ENCODE assay signal across 8 mouse cellular contexts in genomic region chr2:181694581-181694980, GRCm38 (mm10). TPM values are rescaled to one million over a fixed set of nuclear protein-coding genes. Genes with fewer than 3 reads are reported as not detected.
A peak's percentile ranks its signal among the peaks of the same experiment; 100 is the strongest.
DNase-seq lines count a peak whose midpoint lies in the region; ATAC-seq and TF ChIP-seq lines count a peak whose summit lies in the region.
"Had no signal": no experiment of that assay in that cellular context is flagged by ENCODE, and none has a peak within 500 bp of the region (broad histone marks: within the 10 kb centered on the region; RNA-seq: fewer than 3 reads in every experiment).

No protein-coding gene starts in this region.

- H3K9ac ChIP-seq in kidney, postnatal 0 days (ENCODE audit: low read depth, low read length) = no peak overlapping the region
- H3K9ac ChIP-seq in embryonic facial prominence, embryonic 13.5 days = peak overlapping the region; percentile 86; the same call in 1 of the 2 replicates
- H3K9ac ChIP-seq in hindbrain, embryonic 14.5 days = no peak overlapping the region

- H3K4me3 ChIP-seq in kidney, postnatal 0 days (replicated peaks; ENCODE audit: low read depth, low read length) = no peak overlapping the region
- H3K4me3 ChIP-seq in kidney, adult 2 months (ENCODE audit: insufficient read depth, low read depth, low read length) = no peak overlapping the region
- H3K4me3 ChIP-seq in embryonic facial prominence, embryonic 13.5 days = peak overlapping the region; percentile 73
- H3K4me3 ChIP-seq in hindbrain, embryonic 14.5 days (replicated peaks; ENCODE audit: low read length) = no peak overlapping the region
- peak overlapping the region; percentile 70 for H3K4me3 ChIP-seq in myocyte

- no peaks in the 10 kb centered on the region for H3K27me3 ChIP-seq in kidney, postnatal 0 days (ENCODE audit: insufficient read depth, low read length)
- no peaks in the 10 kb centered on the region for H3K27me3 ChIP-seq in kidney, adult 2 months (replicated peaks; ENCODE audit: control insufficient read depth, insufficient read depth, low read length)
- H3K27me3 ChIP-seq in embryonic facial prominence, embryonic 13.5 days = no peaks in the 10 kb centered on the region; the same call in 1 of the 2 replicates
- no peaks in the 10 kb centered on the region for H3K27me3 ChIP-seq in hindbrain, embryonic 14.5 days (ENCODE audit: control insufficient read depth, insufficient read depth, low read length)
- H3K27me3 ChIP-seq in myocyte (ENCODE audit: control insufficient read depth, insufficient read depth, insufficient read length) = peaks cover 8% of the 10 kb centered on the region

- no peak for TF ChIP-seq CTCF in kidney, postnatal 0 days (IDR thresholded peaks at IDR 0.05; ENCODE audit: low read depth)
- TF ChIP-seq CTCF in kidney, adult 2 months (conservative IDR thresholded peaks at IDR 0.05; ENCODE audit: insufficient read depth, insufficient read length, low read depth, low read length) = no peak

- H3K4me2 ChIP-seq in kidney, postnatal 0 days (ENCODE audit: low read length) = peak overlapping the region; percentile 98; the same call in 1 of the 2 replicates
- peak overlapping the region; percentile 91 for H3K4me2 ChIP-seq in embryonic facial prominence, embryonic 13.5 days
- H3K4me2 ChIP-seq in hindbrain, embryonic 14.5 days (replicated peaks) = peak overlapping the region; percentile 87
- H3K4me2 ChIP-seq in myocyte (ENCODE audit: low read depth) = peak overlapping the region; percentile 90

- no peaks in the 10 kb centered on the region for H3K9me3 ChIP-seq in kidney, postnatal 0 days (replicated peaks; ENCODE audit: low read length)
- no peaks in the 10 kb centered on the region for H3K9me3 ChIP-seq in embryonic facial prominence, embryonic 13.5 days
- H3K9me3 ChIP-seq in hindbrain, embryonic 14.5 days (ENCODE audit: control insufficient read depth, low read length) = no peaks in the 10 kb centered on the region

- 0 out of 2 replicates have a peak, but pooled peaks cover 6% of the 10 kb centered on the region for H3K4me1 ChIP-seq in kidney, postnatal 0 days (replicated peaks; ENCODE audit: insufficient read depth, low read length)
- no peaks in the 10 kb centered on the region for H3K4me1 ChIP-seq in kidney, adult 2 months (ENCODE audit: control insufficient read depth, insufficient read depth, low read length)
- peaks cover 28% of the 10 kb centered on the region for H3K4me1 ChIP-seq in embryonic facial prominence, embryonic 13.5 days
- peaks cover 10% of the 10 kb centered on the region for H3K4me1 ChIP-seq in hindbrain, embryonic 14.5 days (replicated peaks; ENCODE audit: control insufficient read depth, insufficient read depth, low read length)

- no peak overlapping the region for H3K27ac ChIP-seq in kidney, postnatal 0 days
- no peak overlapping the region for H3K27ac ChIP-seq in kidney, adult 2 months (ENCODE audit: insufficient read depth, low read depth, low read length)
- H3K27ac ChIP-seq in embryonic facial prominence, embryonic 13.5 days = no peak overlapping the region
- no peak overlapping the region for H3K27ac ChIP-seq in hindbrain, embryonic 14.5 days

- no peak for ATAC-seq in kidney, postnatal 0 days (replicated peaks; ENCODE audit: low FRiP score, low read depth)
- no peak for ATAC-seq in embryonic facial prominence, embryonic 13.5 days (ENCODE audit: insufficient number of reproducible peaks, insufficient read depth, low FRiP score, low TSS enrichment, low read depth)
- no peak for ATAC-seq in hindbrain, embryonic 14.5 days (ENCODE audit: low FRiP score)

- H3K36me3 ChIP-seq in kidney, postnatal 0 days (ENCODE audit: insufficient read depth, low read length) = 0 out of 2 replicates have a peak, but pooled peaks cover 4% of the 10 kb centered on the region
- H3K36me3 ChIP-seq in kidney, adult 2 months (ENCODE audit: control insufficient read depth, insufficient read depth, low read length) = no peaks in the 10 kb centered on the region
- peaks cover 9% of the 10 kb centered on the region for H3K36me3 ChIP-seq in embryonic facial prominence, embryonic 13.5 days
- H3K36me3 ChIP-seq in hindbrain, embryonic 14.5 days (replicated peaks; ENCODE audit: control insufficient read depth, insufficient read depth) = 0 out of 2 replicates have a peak, but pooled peaks cover 1% of the 10 kb centered on the region
- H3K36me3 ChIP-seq in myocyte (ENCODE audit: control insufficient read depth, insufficient read depth) = no peaks in the 10 kb centered on the region

- peak overlapping the region; percentile 32 for H3ac ChIP-seq in myocyte (ENCODE audit: control insufficient read depth, insufficient read length)

- no peak for DNase-seq in kidney, postnatal 0 days (ENCODE audit: low spot score)
- no peak for DNase-seq in kidney, adult 2 months
- no peak for DNase-seq in hindbrain, embryonic 14.5 days (ENCODE audit: low spot score)
- no peak for DNase-seq in cerebellum, adult 11-12 months
- DNase-seq in urinary bladder, postnatal 14 days (ENCODE audit: low spot score) = no peak
- DNase-seq: right cerebral cortex, postnatal 4 days had no signal

- H3K79me2 ChIP-seq in myocyte (ENCODE audit: control insufficient read depth, insufficient read depth) = no peaks in the 10 kb centered on the region

- TF ChIP-seq POLR2A in kidney, adult 2 months (IDR thresholded peaks at IDR 0.05; ENCODE audit: low read depth, low read length) = no peak
- TF ChIP-seq POLR2A in myocyte (IDR thresholded peaks at IDR 0.05; ENCODE audit: insufficient read length, low read depth) = no peak

- WGBS in kidney, postnatal 0 days = 92% methylated on average over 3 of the region's 3 CpGs
- 99% methylated on average over 3 of the region's 3 CpGs for WGBS in kidney, adult 2 months
- 94% methylated on average over 3 of the region's 3 CpGs for WGBS in embryonic facial prominence, embryonic 13.5 days
- WGBS in hindbrain, embryonic 14.5 days = 84% methylated on average over 3 of the region's 3 CpGs

TF ChIP-seq in myocyte, 11 proteins besides CTCF, POLR2A, EP300 and RAD21:
- TF ChIP-seq MAX (IDR thresholded peaks at IDR 0.05; ENCODE audit: low read depth) = no peak
- TF ChIP-seq MYOG (IDR thresholded peaks at IDR 0.05; ENCODE audit: control insufficient read depth in 1 of 3, insufficient read depth in 1 of 3, insufficient read length in 2 of 3, low read depth in 2 of 3) = no peak
- no peak for TF ChIP-seq CEBPB (IDR thresholded peaks at IDR 0.05; ENCODE audit: insufficient read depth, poor library complexity, severe bottlenecking)
- TF ChIP-seq REST (IDR thresholded peaks at IDR 0.05; ENCODE audit: insufficient read depth, insufficient read length) = no peak
- TF ChIP-seq SRF (IDR thresholded peaks at IDR 0.05; ENCODE audit: control insufficient read depth, insufficient read length, low read depth) = no peak
- no peak for TF ChIP-seq MYOD1 (IDR thresholded peaks at IDR 0.05; ENCODE audit: control insufficient read depth in 1 of 3, insufficient read length in 2 of 3, low read depth in 2 of 3)
- TF ChIP-seq E2F4 (IDR thresholded peaks at IDR 0.05; ENCODE audit: insufficient read depth) = no peak
- no peak for TF ChIP-seq TCF3 (IDR thresholded peaks at IDR 0.05; ENCODE audit: insufficient read length, low read depth)
- no peak for TF ChIP-seq TCF12 (IDR thresholded peaks at IDR 0.05; ENCODE audit: insufficient read depth, poor library complexity, severe bottlenecking)
- TF ChIP-seq USF1 (IDR thresholded peaks at IDR 0.05; ENCODE audit: low read depth) = no peak
- TF ChIP-seq POLR2AphosphoS2 (IDR thresholded peaks at IDR 0.05; ENCODE audit: insufficient read length, low read depth) = no peak

RNA-seq across cellular contexts. Expression of gene Rgs19, which starts 0.8 kb away (rescaled TPM):
- 38.9 and 41.7 TPM in 2 replicates for polyA plus RNA-seq in kidney, postnatal 0 days (2015; fragmentation: Nextera tagmentation; extraction: Ambion mirVana)
- 21.5 and 24.0 TPM in 2 replicates for polyA plus RNA-seq in kidney, adult 2 months (2012; rRNA removed)
- 83.5 and 86.1 TPM in 2 replicates for polyA plus RNA-seq in embryonic facial prominence, embryonic 13.5 days (2015; fragmentation: Nextera tagmentation; extraction: Ambion mirVana)
- polyA plus RNA-seq in hindbrain, embryonic 14.5 days (2014; fragmentation: Nextera tagmentation; extraction: Ambion mirVana) = 69.0 and 73.0 TPM in 2 replicates
- polyA plus RNA-seq in myocyte (2012; fragmentation: generic; extraction: Trizol) = 39.5 TPM

RNA-seq across cellular contexts. Expression of gene Lkaaear1, which starts 3.7 kb away (rescaled TPM):
- polyA plus RNA-seq in kidney, postnatal 0 days (2015; fragmentation: Nextera tagmentation; extraction: Ambion mirVana) = not detected in 2 replicates
- not detected in 2 replicates for polyA plus RNA-seq in kidney, adult 2 months (2012; rRNA removed)
- polyA plus RNA-seq in embryonic facial prominence, embryonic 13.5 days (2015; fragmentation: Nextera tagmentation; extraction: Ambion mirVana) = not detected in 2 replicates
- not detected in 2 replicates for polyA plus RNA-seq in hindbrain, embryonic 14.5 days (2014; fragmentation: Nextera tagmentation; extraction: Ambion mirVana)
- polyA plus RNA-seq in myocyte (2012; fragmentation: generic; extraction: Trizol) = not detected

RNA-seq across cellular contexts. Expression of gene Tcea2, which starts 14.5 kb away (rescaled TPM):
- polyA plus RNA-seq in kidney, postnatal 0 days (2015; fragmentation: Nextera tagmentation; extraction: Ambion mirVana) = 22.6 and 23.4 TPM in 2 replicates
- polyA plus RNA-seq in kidney, adult 2 months (2012; rRNA removed) = 19.2 and 19.5 TPM in 2 replicates
- 30.4 and 33.0 TPM in 2 replicates for polyA plus RNA-seq in embryonic facial prominence, embryonic 13.5 days (2015; fragmentation: Nextera tagmentation; extraction: Ambion mirVana)
- 40.6 and 50.4 TPM in 2 replicates for polyA plus RNA-seq in hindbrain, embryonic 14.5 days (2014; fragmentation: Nextera tagmentation; extraction: Ambion mirVana)
- 3.0 TPM for polyA plus RNA-seq in myocyte (2012; fragmentation: generic; extraction: Trizol)

RNA-seq across cellular contexts. Expression of gene Oprl1, which starts 20.2 kb away (rescaled TPM):
- polyA plus RNA-seq in kidney, postnatal 0 days (2015; fragmentation: Nextera tagmentation; extraction: Ambion mirVana) = 0.19 and 0.25 TPM in 2 replicates
- polyA plus RNA-seq in kidney, adult 2 months (2012; rRNA removed) = 0.12 and 0.27 TPM in 2 replicates
- polyA plus RNA-seq in embryonic facial prominence, embryonic 13.5 days (2015; fragmentation: Nextera tagmentation; extraction: Ambion mirVana) = 2.0 and 2.1 TPM in 2 replicates
- polyA plus RNA-seq in hindbrain, embryonic 14.5 days (2014; fragmentation: Nextera tagmentation; extraction: Ambion mirVana) = 102 and 108 TPM in 2 replicates
- polyA plus RNA-seq in myocyte (2012; fragmentation: generic; extraction: Trizol) = not detected

RNA-seq across cellular contexts. Expression of gene Sox18, which starts 23.1 kb away (rescaled TPM):
- polyA plus RNA-seq in kidney, postnatal 0 days (2015; fragmentation: Nextera tagmentation; extraction: Ambion mirVana) = 56.6 and 62.2 TPM in 2 replicates
- polyA plus RNA-seq in kidney, adult 2 months (2012; rRNA removed) = 53.9 and 59.0 TPM in 2 replicates
- 88.3 and 92.4 TPM in 2 replicates for polyA plus RNA-seq in embryonic facial prominence, embryonic 13.5 days (2015; fragmentation: Nextera tagmentation; extraction: Ambion mirVana)
- 19.3 and 20.9 TPM in 2 replicates for polyA plus RNA-seq in hindbrain, embryonic 14.5 days (2014; fragmentation: Nextera tagmentation; extraction: Ambion mirVana)
- polyA plus RNA-seq in myocyte (2012; fragmentation: generic; extraction: Trizol) = 0.04 TPM

Comparison
In these comparisons a context has a peak if more than half of its experiments do, and no peak if none do; other contexts are left out.
1. H3K4me3 ChIP-seq: peak in embryonic facial prominence, embryonic 13.5 days (single experiment) and myocyte (single experiment); none in kidney, postnatal 0 days (single experiment), kidney, adult 2 months (single experiment) and hindbrain, embryonic 14.5 days (single experiment).
2. Peak in every context shown above with its lines, with median percentiles within 50 percentile points of each other: H3K4me2 ChIP-seq.